In genomic region chr1:54923366-54924308, GRCm38 (mm10) we compare ENCODE assay signal across 9 mouse cellular contexts. TPM values are rescaled to one million over a fixed set of nuclear protein-coding genes. Genes with fewer than 3 reads are reported as not detected.
DNase-seq lines count a peak whose midpoint lies in the region; ATAC-seq and TF ChIP-seq lines count a peak whose summit lies in the region.
"Had no signal": no experiment of that assay in that cellular context is flagged by ENCODE, and none has a peak within 500 bp of the region (broad histone marks: within the 10 kb centered on the region; RNA-seq: fewer than 3 reads in every experiment).

No protein-coding gene starts in this region.

- peaks cover 7% of the 10 kb centered on the region for H3K4me1 ChIP-seq in heart, adult 2 months (ENCODE audit: control insufficient read depth, insufficient read depth, low read length)
- H3K4me1 ChIP-seq in neural tube, embryonic 12.5 days, result peaks cover 8% of the 10 kb centered on the region; the same call in 1 of the 2 replicates

- no peaks in the 10 kb centered on the region for H3K27me3 ChIP-seq in heart, adult 2 months (ENCODE audit: control insufficient read depth, insufficient read depth, low read length)
- peaks cover 6% of the 10 kb centered on the region; the same call in 1 of the 2 replicates for H3K27me3 ChIP-seq in neural tube, embryonic 12.5 days (replicated peaks)
- H3K27me3 ChIP-seq: heart, embryonic 15.5 days had no signal

- TF ChIP-seq EP300 in heart, adult 2 months (IDR thresholded peaks at IDR 0.05; ENCODE audit: insufficient read depth, low read depth, low read length), result no peak

- 62% methylated on average over 6 of the region's 6 CpGs for WGBS in heart, adult 2 months
- WGBS in neural tube, embryonic 12.5 days, result 84% methylated on average over 6 of the region's 6 CpGs

- peaks cover 3% of the 10 kb centered on the region; the same call in 1 of the 2 replicates for H3K36me3 ChIP-seq in heart, adult 2 months (ENCODE audit: control insufficient read depth, insufficient read depth, low read length)
- H3K36me3 ChIP-seq in neural tube, embryonic 12.5 days, result no peaks in the 10 kb centered on the region
- H3K36me3 ChIP-seq: heart, embryonic 15.5 days had no signal

- TF ChIP-seq CTCF in heart, adult 2 months (IDR thresholded peaks at IDR 0.05), result no peak

- no peak overlapping the region for H3K4me3 ChIP-seq in heart, adult 2 months
- no peak overlapping the region for H3K4me3 ChIP-seq in neural tube, embryonic 12.5 days

- peaks cover 5% of the 10 kb centered on the region for H3K79me2 ChIP-seq in heart, adult 2 months (replicated peaks; ENCODE audit: control insufficient read depth, insufficient read depth, low read length)

- DNase-seq in heart, adult 2 months, result peak; percentile 20 to 40
- DNase-seq in heart, postnatal 14 days, result no peak
- DNase-seq in neural tube, embryonic 10.5 days (ENCODE audit: extremely low spot score, low spot score), result no peak
- DNase-seq in lung, postnatal 36 days, result peak; percentile 45
- peak; percentile 62 for DNase-seq in thymus, postnatal 4 days
- DNase-seq in adrenal gland, postnatal 36 days, result no peak
- DNase-seq in right cerebral cortex, postnatal 14 days, result no peak

- H3K9me3 ChIP-seq in neural tube, embryonic 12.5 days, result no peaks in the 10 kb centered on the region
- H3K9me3 ChIP-seq: heart, embryonic 15.5 days had no signal

- H3K27ac ChIP-seq in heart, adult 2 months, result no peak overlapping the region; the same call in 1 of the 2 replicates
- no peak overlapping the region for H3K27ac ChIP-seq in neural tube, embryonic 12.5 days
- H3K27ac ChIP-seq: heart, embryonic 15.5 days had no signal

- intact Hi-C loops in heart, adult 2 months (cut with DNase I), result no loop called here
- intact Hi-C loops in heart, postnatal 14 days (cut with DNase I), result no loop called here

- TF ChIP-seq POLR2A in heart, adult 2 months (IDR thresholded peaks at IDR 0.05; ENCODE audit: insufficient read depth, low read depth, low read length), result no peak

- no peak overlapping the region for H3K9ac ChIP-seq in heart, adult 2 months (ENCODE audit: low read depth, low read length)
- no peak overlapping the region for H3K9ac ChIP-seq in neural tube, embryonic 12.5 days
- H3K9ac ChIP-seq: heart, embryonic 15.5 days had no signal

- ATAC-seq in neural tube, embryonic 12.5 days (ENCODE audit: low FRiP score, low read depth), result no peak

- peak overlapping the region; percentile 91; the same call in 1 of the 2 replicates for H3K4me2 ChIP-seq in neural tube, embryonic 12.5 days (replicated peaks)

RNA-seq across cellular contexts. Expression of gene Ankrd44, which starts 2.5 kb away (rescaled TPM):
- total RNA-seq in heart, adult 2 months (2021), result 10 to 100 TPM; 10.2 to 10.7 TPM
- polyA plus RNA-seq in heart, adult 2 months (2012; rRNA removed), result 10.2 and 14.8 TPM in 2 replicates
- total RNA-seq in heart, postnatal 14 days (2021), result 10 to 100 TPM; 15.9 to 16.9 TPM
- polyA plus RNA-seq in neural tube, embryonic 12.5 days (2016; fragmentation: Nextera tagmentation; extraction: Ambion mirVana), result 13.5 and 14.7 TPM in 2 replicates
- total RNA-seq in adrenal gland, postnatal 36 days (2021), result 10 to 100 TPM; 15.6 to 17.1 TPM

Comparison
In these comparisons a context has a peak if more than half of its experiments do, and no peak if none do; other contexts are left out.
1. DNase-seq: peak in heart, adult 2 months (2 of 2), lung, postnatal 36 days (single experiment) and thymus, postnatal 4 days (single experiment); none in heart, postnatal 14 days (0 of 2), neural tube, embryonic 10.5 days (single experiment), adrenal gland, postnatal 36 days (0 of 2) and right cerebral cortex, postnatal 14 days (single experiment).